Mouse (Mus musculus): ENCODE results near the gene Cebpe. TPM values are rescaled to one million over a fixed set of nuclear protein-coding genes. Genes with fewer than 3 reads are reported as not detected.

Gene Cebpe
- polyA plus RNA-seq, 1 experiment from 2014 or later = not detected

- H3K27ac ChIP-seq (ENCODE audit: low read length) = no peak overlapping the region
- H3K27me3 ChIP-seq (ENCODE audit: control insufficient read depth, insufficient read depth, low read depth, low read length) = no peaks in the 10 kb centered on the region
- no peak overlapping the region for H3K4me3 ChIP-seq (ENCODE audit: low read depth, low read length)
- 57% methylated on average over 13 of the region's 13 CpGs for WGBS
- H3K9me3 ChIP-seq (replicated peaks; ENCODE audit: control insufficient read depth, low read length, poor library complexity, severe bottlenecking) = no peaks in the 10 kb centered on the region
- no peak for ATAC-seq
- no peak overlapping the region for H3K9ac ChIP-seq (ENCODE audit: low read depth, low read length)
- H3K36me3 ChIP-seq (ENCODE audit: control insufficient read depth, insufficient read depth, low read length) = no peaks in the 10 kb centered on the region
- H3K4me2 ChIP-seq (ENCODE audit: low read length) = no peak overlapping the region
- H3K4me1 ChIP-seq (ENCODE audit: control insufficient read depth, insufficient read depth, low read length) = no peaks in the 10 kb centered on the region
Observed at GRCm38 (mm10) chr14:54728823-54729653, 17.1 kb upstream of the Cebpe start.

- Histone ChIP-seq H3K4me2 (ENCODE audit: low read length) (no peak overlapping the region), H3K27me3 (ENCODE audit: control insufficient read depth, insufficient read depth, low read depth, low read length) (no peaks in the 10 kb centered on the region), H3K4me3 (ENCODE audit: low read depth, low read length) (no peak overlapping the region), H3K27ac (ENCODE audit: low read length) (no peak overlapping the region), H3K9ac (ENCODE audit: low read depth, low read length) (no peak overlapping the region), H3K36me3 (ENCODE audit: control insufficient read depth, insufficient read depth, low read length) (no peaks in the 10 kb centered on the region), H3K9me3 (replicated peaks; ENCODE audit: control insufficient read depth, low read length, poor library complexity, severe bottlenecking) (no peaks in the 10 kb centered on the region), H3K4me1 (ENCODE audit: control insufficient read depth, insufficient read depth, low read length) (no peaks in the 10 kb centered on the region)
- 80% methylated on average over 5 of the region's 5 CpGs for WGBS
- ATAC-seq = no peak
Observed at GRCm38 (mm10) chr14:54727565-54727964, 15.6 kb upstream of the Cebpe start.

GRCm38 (mm10) chr14:54724049-54724448 lies 12.1 kb upstream of the Cebpe start:
- H3K27ac ChIP-seq (ENCODE audit: low read length) = no peak overlapping the region
- 83% methylated on average over 6 of the region's 6 CpGs for WGBS
- no peaks in the 10 kb centered on the region for H3K36me3 ChIP-seq (ENCODE audit: control insufficient read depth, insufficient read depth, low read length)
- H3K4me2 ChIP-seq (ENCODE audit: low read length) = no peak overlapping the region
- H3K27me3 ChIP-seq (ENCODE audit: control insufficient read depth, insufficient read depth, low read depth, low read length) = no peaks in the 10 kb centered on the region
- no peaks in the 10 kb centered on the region for H3K4me1 ChIP-seq (ENCODE audit: control insufficient read depth, insufficient read depth, low read length)
- H3K9me3 ChIP-seq (replicated peaks; ENCODE audit: control insufficient read depth, low read length, poor library complexity, severe bottlenecking) = no peaks in the 10 kb centered on the region
- H3K9ac ChIP-seq (ENCODE audit: low read depth, low read length) = no peak overlapping the region
- no peak overlapping the region for H3K4me3 ChIP-seq (ENCODE audit: low read depth, low read length)
- no peak for ATAC-seq

GRCm38 (mm10) chr14:54721711-54722110 lies 9.7 kb upstream of the Cebpe start:
- no peaks in the 10 kb centered on the region for H3K9me3 ChIP-seq (replicated peaks; ENCODE audit: control insufficient read depth, low read length, poor library complexity, severe bottlenecking)
- no peak overlapping the region for H3K4me2 ChIP-seq (ENCODE audit: low read length)
- H3K36me3 ChIP-seq (ENCODE audit: control insufficient read depth, insufficient read depth, low read length) = no peaks in the 10 kb centered on the region
- no peak for ATAC-seq
- no peaks in the 10 kb centered on the region for H3K4me1 ChIP-seq (ENCODE audit: control insufficient read depth, insufficient read depth, low read length)
- H3K9ac ChIP-seq (ENCODE audit: low read depth, low read length) = no peak overlapping the region
- no peak overlapping the region for H3K4me3 ChIP-seq (ENCODE audit: low read depth, low read length)
- 81% methylated on average over 10 of the region's 10 CpGs for WGBS
- H3K27ac ChIP-seq (ENCODE audit: low read length) = no peak overlapping the region
- no peaks in the 10 kb centered on the region for H3K27me3 ChIP-seq (ENCODE audit: control insufficient read depth, insufficient read depth, low read depth, low read length)

- no peaks in the 10 kb centered on the region for H3K36me3 ChIP-seq (ENCODE audit: control insufficient read depth, insufficient read depth, low read length)
- no peaks in the 10 kb centered on the region for H3K9me3 ChIP-seq (replicated peaks; ENCODE audit: control insufficient read depth, low read length, poor library complexity, severe bottlenecking)
- H3K4me1 ChIP-seq (ENCODE audit: control insufficient read depth, insufficient read depth, low read length) = no peaks in the 10 kb centered on the region
- H3K4me3 ChIP-seq (ENCODE audit: low read depth, low read length) = no peak overlapping the region
- no peak overlapping the region for H3K4me2 ChIP-seq (ENCODE audit: low read length)
- H3K27me3 ChIP-seq (ENCODE audit: control insufficient read depth, insufficient read depth, low read depth, low read length) = no peaks in the 10 kb centered on the region
- 93% methylated on average over 7 of the region's 7 CpGs for WGBS
- no peak overlapping the region for H3K9ac ChIP-seq (ENCODE audit: low read depth, low read length)
- ATAC-seq = no peak
- no peak overlapping the region for H3K27ac ChIP-seq (ENCODE audit: low read length)
Observed at GRCm38 (mm10) chr14:54720654-54721350, 8.8 kb upstream of the Cebpe start.

GRCm38 (mm10) chr14:54720041-54720440 lies 8.1 kb upstream of the Cebpe start:
- Histone ChIP-seq H3K36me3 (ENCODE audit: control insufficient read depth, insufficient read depth, low read length) (no peaks in the 10 kb centered on the region), H3K27me3 (ENCODE audit: control insufficient read depth, insufficient read depth, low read depth, low read length) (no peaks in the 10 kb centered on the region), H3K4me1 (ENCODE audit: control insufficient read depth, insufficient read depth, low read length) (peaks cover 4% of the 10 kb centered on the region; the same call in 1 of the 2 replicates), H3K27ac (ENCODE audit: low read length) (no peak overlapping the region), H3K9me3 (replicated peaks; ENCODE audit: control insufficient read depth, low read length, poor library complexity, severe bottlenecking) (no peaks in the 10 kb centered on the region), H3K4me2 (ENCODE audit: low read length) (no peak overlapping the region), H3K4me3 (ENCODE audit: low read depth, low read length) (no peak overlapping the region), H3K9ac (ENCODE audit: low read depth, low read length) (no peak overlapping the region)
- 90% methylated on average over 11 of the region's 11 CpGs for WGBS
- ATAC-seq = no peak

- WGBS = 77% methylated on average over 1 of the region's 1 CpGs
- Histone ChIP-seq H3K4me3 (ENCODE audit: low read depth, low read length) (no peak overlapping the region; the same call in 1 of the 2 replicates), H3K4me1 (ENCODE audit: control insufficient read depth, insufficient read depth, low read length) (peaks cover 9% of the 10 kb centered on the region; the same call in 1 of the 2 replicates), H3K27ac (ENCODE audit: low read length) (peak overlapping the region; percentile 78; the same call in 1 of the 2 replicates), H3K4me2 (ENCODE audit: low read length) (peak overlapping the region; percentile 84; the same call in 1 of the 2 replicates), H3K9ac (ENCODE audit: low read depth, low read length) (no peak overlapping the region), H3K27me3 (ENCODE audit: control insufficient read depth, insufficient read depth, low read depth, low read length) (no peaks in the 10 kb centered on the region; the same call in 1 of the 2 replicates), H3K36me3 (ENCODE audit: control insufficient read depth, insufficient read depth, low read length) (no peaks in the 10 kb centered on the region), H3K9me3 (replicated peaks; ENCODE audit: control insufficient read depth, low read length, poor library complexity, severe bottlenecking) (no peaks in the 10 kb centered on the region)
- no peak for ATAC-seq
Observed at GRCm38 (mm10) chr14:54715402-54715801, 3.4 kb upstream of the Cebpe start.

- H3K4me2 ChIP-seq (ENCODE audit: low read length) = peak overlapping the region; percentile 84
- H3K36me3 ChIP-seq (ENCODE audit: control insufficient read depth, insufficient read depth, low read length) = no peaks in the 10 kb centered on the region
- H3K4me1 ChIP-seq (ENCODE audit: control insufficient read depth, insufficient read depth, low read length) = peaks cover 9% of the 10 kb centered on the region; the same call in 1 of the 2 replicates
- H3K27ac ChIP-seq (ENCODE audit: low read length) = peak overlapping the region; percentile 78
- WGBS = under 1% methylated on average over 15 of the region's 15 CpGs
- no peaks in the 10 kb centered on the region; the same call in 1 of the 2 replicates for H3K27me3 ChIP-seq (ENCODE audit: control insufficient read depth, insufficient read depth, low read depth, low read length)
- H3K9ac ChIP-seq (ENCODE audit: low read depth, low read length) = peak overlapping the region; percentile 70
- no peaks in the 10 kb centered on the region for H3K9me3 ChIP-seq (replicated peaks; ENCODE audit: control insufficient read depth, low read length, poor library complexity, severe bottlenecking)
- H3K4me3 ChIP-seq (ENCODE audit: low read depth, low read length) = peak overlapping the region; percentile 45
- peak; percentile 72 for ATAC-seq
Observed at GRCm38 (mm10) chr14:54714617-54715081, 2.7 kb upstream of the Cebpe start.

GRCm38 (mm10) chr14:54714121-54714520 lies 2.1 kb upstream of the Cebpe start:
- Histone ChIP-seq H3K4me2 (ENCODE audit: low read length) (peak overlapping the region; percentile 84), H3K9ac (ENCODE audit: low read depth, low read length) (peak overlapping the region; percentile 70), H3K4me3 (ENCODE audit: low read depth, low read length) (peak overlapping the region; percentile 45), H3K4me1 (ENCODE audit: control insufficient read depth, insufficient read depth, low read length) (peaks cover 9% of the 10 kb centered on the region; the same call in 1 of the 2 replicates), H3K36me3 (ENCODE audit: control insufficient read depth, insufficient read depth, low read length) (no peaks in the 10 kb centered on the region), H3K9me3 (replicated peaks; ENCODE audit: control insufficient read depth, low read length, poor library complexity, severe bottlenecking) (no peaks in the 10 kb centered on the region), H3K27me3 (ENCODE audit: control insufficient read depth, insufficient read depth, low read depth, low read length) (no peaks in the 10 kb centered on the region; the same call in 1 of the 2 replicates), H3K27ac (ENCODE audit: low read length) (peak overlapping the region; percentile 78)
- WGBS = 1% methylated on average over 13 of the region's 13 CpGs
- peak; percentile 79 for ATAC-seq
